Mouse (Mus musculus) adipose tissue, adult 10 weeks (tissue): Measurements from ENCODE around the gene Phyhd1. TPM values are rescaled to one million over a fixed set of nuclear protein-coding genes. Genes with fewer than 3 reads are reported as not detected.

Source experiments
- polyA plus RNA-seq: library from polyadenylated mRNA; stranded (reverse); fragments of 350-450 nt; fragmentation: Illumina TruSeq; extraction: RNeasy Lipid Tissue Mini Kit (QIAGEN cat#74804); gene quantifications from one replicate; pipeline ENCODE4 v1.2.3, GENCODE M21; 2014; ENCODE audit warnings: low read depth, low replicate concordance

The Phyhd1 gene
- 56.8 TPM for polyA plus RNA-seq

DNA sequence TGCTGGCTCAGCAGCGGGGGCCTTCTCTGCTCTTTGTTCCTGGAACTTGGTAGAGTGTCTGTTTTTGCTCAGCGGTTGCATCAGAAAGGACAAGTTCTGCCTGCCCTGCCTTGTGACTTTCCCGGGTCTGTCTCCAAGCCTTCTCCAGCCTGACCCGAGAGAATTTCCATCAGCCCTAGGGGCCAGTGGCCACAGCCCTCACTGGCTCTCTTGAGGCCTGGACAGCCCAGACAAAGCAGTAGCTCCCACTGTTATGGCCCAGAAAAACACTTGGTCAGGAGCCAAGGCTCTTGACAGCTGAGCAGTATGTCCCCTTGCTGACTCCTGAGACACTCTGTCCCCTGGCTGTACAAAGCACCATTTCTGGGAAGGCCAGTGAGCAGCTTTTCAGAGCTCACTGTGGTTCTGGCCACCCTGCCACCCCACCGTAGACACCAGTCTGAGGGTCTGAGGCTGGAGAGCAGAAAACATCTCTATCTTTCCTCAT is at the start of gene Phyhd1:
Phyhd1 (plus strand) TSS at position 437 of the 487 bp plus-strand sequence.

DNA sequence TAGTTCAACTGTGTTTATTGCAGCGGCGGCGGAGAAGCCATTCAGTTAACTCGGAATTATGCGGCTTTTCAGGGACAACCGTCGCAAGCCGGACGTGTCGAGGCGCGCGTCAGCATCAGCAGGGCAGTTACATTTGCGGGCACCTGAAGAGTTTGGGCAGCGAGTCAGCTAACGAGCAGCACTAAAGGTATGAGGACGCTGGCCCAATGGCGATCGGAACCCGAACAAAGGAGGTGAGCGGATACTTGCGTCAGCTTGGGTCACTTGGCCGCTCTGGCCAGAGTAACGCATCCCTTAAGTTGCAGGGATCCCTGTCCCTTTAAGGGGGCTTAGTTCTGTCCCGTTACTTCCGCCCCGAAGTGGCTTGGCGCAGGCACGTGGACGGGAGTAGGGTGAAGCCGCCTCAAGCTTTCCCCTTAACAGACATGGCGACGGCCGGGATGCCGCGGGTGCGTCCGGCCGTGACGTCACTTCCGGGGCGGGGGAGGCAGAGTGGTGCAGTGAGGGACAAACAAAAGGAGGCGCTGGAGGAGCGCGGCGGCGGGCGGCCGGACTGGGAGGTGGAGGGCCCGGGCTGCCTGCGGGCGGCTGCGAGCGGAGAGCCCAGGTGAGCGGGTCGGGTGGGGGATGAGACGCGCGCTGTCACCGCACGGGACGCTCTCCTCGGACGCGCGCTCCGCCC is 28.7 kb upstream of the Phyhd1 start, which contains the start of gene Lrrc8a:
Lrrc8a (plus strand) TSS at position 517 of the 682 bp plus-strand sequence.

GRCm38 (mm10) chr2:30240267-30240666 is 25.7 kb upstream of the Phyhd1 start, which contains the start of gene Gm28035:
Gm28035 (plus strand) TSS chr2:30240567.

GRCm38 (mm10) chr2:30280743-30281142 is 14.7 kb downstream of the Phyhd1 start, which contains the start of gene Gm28038:
Gm28038 (plus strand) TSS chr2:30281043.

GRCm38 (mm10) chr2:30286192-30287026 is 20.4 kb downstream of the Phyhd1 start, which contains the start of the genes Dolk and Nup188:
Dolk (minus strand) TSS chr2:30286334.
Nup188 (plus strand) TSS chr2:30286397.

Other genes with a start within 250 kb of the Phyhd1 start
- 31.1 TPM for gene Wdr34, start 217.3 kb upstream of the Phyhd1 start, polyA plus RNA-seq
- 123 TPM for gene Set, start 208.8 kb upstream of the Phyhd1 start, polyA plus RNA-seq
- 7.0 TPM for gene Pkn3, start 188.5 kb upstream of the Phyhd1 start, polyA plus RNA-seq
- 20.2 TPM for gene Zdhhc12, start 172.6 kb upstream of the Phyhd1 start, polyA plus RNA-seq
- 34.6 TPM for gene Zer1, start 141.6 kb upstream of the Phyhd1 start, polyA plus RNA-seq
- 35.5 TPM for gene Tbc1d13, start 132.5 kb upstream of the Phyhd1 start, polyA plus RNA-seq
- gene Endog, start 94.7 kb upstream of the Phyhd1 start, polyA plus RNA-seq = 14.7 TPM
- 24.3 TPM for gene Spout1, start 87.7 kb upstream of the Phyhd1 start, polyA plus RNA-seq
- 45.6 TPM for gene Kyat1, start 60.4 kb upstream of the Phyhd1 start, polyA plus RNA-seq
- 13.3 TPM for gene Lrrc8a, start 28.5 kb upstream of the Phyhd1 start, polyA plus RNA-seq
- 2.3 TPM for gene Gm28035, start 25.6 kb upstream of the Phyhd1 start, polyA plus RNA-seq
- not detected for gene Gm28038, start 14.8 kb downstream of the Phyhd1 start, polyA plus RNA-seq
- 34.9 TPM for gene Dolk, start 20.1 kb downstream of the Phyhd1 start, polyA plus RNA-seq
- gene Nup188, start 20.2 kb downstream of the Phyhd1 start, polyA plus RNA-seq = 21.8 TPM
- gene Sh3glb2, start 93.1 kb downstream of the Phyhd1 start, polyA plus RNA-seq = 208 TPM
- gene Miga2, start 98.0 kb downstream of the Phyhd1 start, polyA plus RNA-seq = 39.4 TPM
- gene Dolpp1, start 126.1 kb downstream of the Phyhd1 start, polyA plus RNA-seq = 24.6 TPM
- 104 TPM for gene Crat, start 149.6 kb downstream of the Phyhd1 start, polyA plus RNA-seq
- gene Ptpa, start 149.8 kb downstream of the Phyhd1 start, polyA plus RNA-seq = 140 TPM
- 2.3 TPM for gene Ier5l, start 208.0 kb downstream of the Phyhd1 start, polyA plus RNA-seq